Mouse (Mus musculus) liver, embryonic 14.5 days (tissue): Measurements from ENCODE around the gene Ak1.

Experiments used
- CTCF ChIP-seq: IDR thresholded peaks from 2 replicates; pipeline ENCODE4 v1.5.1; 2016; ENCODE audit warnings: antibody characterized with exemption, low read depth, control low read depth
- EP300 ChIP-seq: IDR thresholded peaks from 2 replicates; pipeline ENCODE4 v1.6.1; 2016; ENCODE audit warnings: antibody characterized with exemption, low read depth

GRCm38 (mm10) chr2:32644799-32645475 lies 23.4 kb downstream of the Ak1 start:
- no peak for TF ChIP-seq CTCF
- TF ChIP-seq EP300: no peak
